Mouse (Mus musculus) lung, adult 2 months (tissue): ENCODE measurements around the gene Anxa4. TPM values are rescaled to one million over a fixed set of nuclear protein-coding genes. Genes with fewer than 3 reads are reported as not detected.

Experiments
- DNase-seq: peaks from one replicate; pipeline ENCODE4 v3.0.0; 2022
- H3K4me1 ChIP-seq: fragments of 200-500 bp; 2 replicates; pipeline ENCODE4 v1.6.1; 2011; ENCODE audit warnings: low read length; ENCODE audit not compliant: control insufficient read depth, insufficient read depth
- H3K4me3 ChIP-seq: fragments of 200-500 bp; replicated peaks from 2 replicates; pipeline ENCODE3; 2011; ENCODE audit warnings: low read depth, mild to moderate bottlenecking, control low read depth, low read length; ENCODE audit errors: extremely low read depth
- CTCF ChIP-seq: fragments of 200-500 bp; IDR thresholded peaks from 2 replicates; pipeline ENCODE4 v1.5.1; 2011; ENCODE audit warnings: mild to moderate bottlenecking, low read length, control low read depth; ENCODE audit not compliant: insufficient read depth
- POLR2A ChIP-seq: fragments of 200-500 bp; IDR thresholded peaks from 2 replicates; pipeline ENCODE4 v1.6.1; 2011; ENCODE audit warnings: low read depth, mild to moderate bottlenecking, control low read depth, low read length, borderline replicate concordance; ENCODE audit errors: extremely low read depth
- WGBS: fragments of 180-500 bp; shearing (Covaris S2); methylation state at CpG from one replicate; pipeline ENCODE4 v1.1.7; 2018; 5-methylcytosine and 5-hydroxymethylcytosine counted together
- polyA plus RNA-seq: library from polyadenylated mRNA; depleted of rRNA; stranded (reverse); fragments of >200 nt; gene quantifications from 2 replicates; pipeline ENCODE4 v1.2.3, GENCODE M21; 2012; rRNA removed

Gene Anxa4
- 76.5 and 110 TPM in 2 replicates for polyA plus RNA-seq

GRCm38 (mm10) chr6:86793021-86793815 lies at the start of gene Anxa4:
Gene Anxa4 (minus strand): TSS chr6:86793584.
- H3K4me3 ChIP-seq = peak within 1 kb of the TSS; percentile 80
- TF ChIP-seq POLR2A (peak; percentile 47; the same call in 1 of the 2 replicates), CTCF (no peak)
- DNase-seq = peak; percentile 89
- WGBS = under 1% methylated on average over 41 of the region's 41 CpGs
- H3K4me1 ChIP-seq = 0 out of 2 replicates have a peak, but pooled peaks cover 3% of the 10 kb centered on the region

- TF ChIP-seq CTCF = no peak
- TF ChIP-seq POLR2A = no peak
- no peak for DNase-seq
- no peaks in the 10 kb centered on the region for H3K4me1 ChIP-seq
- no peak overlapping the region for H3K4me3 ChIP-seq
- WGBS = 58% methylated on average over 3 of the region's 3 CpGs
These were observed 48.6 kb upstream of the Anxa4 start for GRCm38 (mm10) chr6:86841949-86842348.

- WGBS = 86% methylated on average over 2 of the region's 2 CpGs
- TF ChIP-seq POLR2A (no peak), CTCF (no peak)
- Histone ChIP-seq H3K4me1 (no peaks in the 10 kb centered on the region), H3K4me3 (no peak overlapping the region)
- DNase-seq = no peak
These were observed 45.7 kb upstream of the Anxa4 start for GRCm38 (mm10) chr6:86839089-86839488.

GRCm38 (mm10) chr6:86832802-86833502 lies 39.6 kb upstream of the Anxa4 start:
- 41% methylated on average over 13 of the region's 13 CpGs for WGBS
- H3K4me3 ChIP-seq = no peak overlapping the region
- H3K4me1 ChIP-seq = peaks cover 15% of the 10 kb centered on the region
- peak; percentile 12; the same call in 1 of the 2 replicates for TF ChIP-seq POLR2A
- TF ChIP-seq CTCF = no peak
- peak; percentile 64 for DNase-seq

- Histone ChIP-seq H3K4me3 (no peak overlapping the region), H3K4me1 (peaks cover 15% of the 10 kb centered on the region)
- DNase-seq = peak; percentile 21
- WGBS = 30% methylated on average over 10 of the region's 10 CpGs
- TF ChIP-seq POLR2A (no peak), CTCF (no peak)
These were observed 37.5 kb upstream of the Anxa4 start for GRCm38 (mm10) chr6:86830738-86831500.

- Histone ChIP-seq H3K4me3 (no peak overlapping the region), H3K4me1 (peaks cover 15% of the 10 kb centered on the region)
- DNase-seq = no peak
- no peak for TF ChIP-seq CTCF
- no peak for TF ChIP-seq POLR2A
- 71% methylated on average over 6 of the region's 6 CpGs for WGBS
These were observed 36.4 kb upstream of the Anxa4 start for GRCm38 (mm10) chr6:86829768-86830167.

- H3K4me1 ChIP-seq = peaks cover 13% of the 10 kb centered on the region
- 90% methylated on average over 2 of the region's 2 CpGs for WGBS
- H3K4me3 ChIP-seq = no peak overlapping the region
- peak; percentile 51 for TF ChIP-seq CTCF
- no peak for TF ChIP-seq POLR2A
- DNase-seq = no peak
These were observed 34.0 kb upstream of the Anxa4 start for GRCm38 (mm10) chr6:86827432-86827831.

- no peak overlapping the region for H3K4me3 ChIP-seq
- TF ChIP-seq POLR2A (no peak), CTCF (no peak)
- 93% methylated on average over 7 of the region's 7 CpGs for WGBS
- peaks cover 6% of the 10 kb centered on the region for H3K4me1 ChIP-seq
- DNase-seq = no peak
These were observed 31.0 kb upstream of the Anxa4 start for GRCm38 (mm10) chr6:86824401-86824800.

GRCm38 (mm10) chr6:86823824-86824223 lies 30.4 kb upstream of the Anxa4 start:
- TF ChIP-seq CTCF (no peak), POLR2A (peak; percentile 42; the same call in 1 of the 2 replicates)
- WGBS = 25% methylated on average over 10 of the region's 10 CpGs
- peak; percentile 47 for DNase-seq

More at GRCm38 (mm10) chr6:86823824-86824223, 30.4 kb upstream of the Anxa4 start:
- peaks cover 6% of the 10 kb centered on the region for H3K4me1 ChIP-seq
- no peak overlapping the region for H3K4me3 ChIP-seq
